Mouse (Mus musculus): ENCODE measurements at regions not wholly inside any gene's neighbourhood (a gene's known extent, or its start where the extent isn't known, plus 50 kb on each side); places are given as distances from the start of the nearest gene placed in this dataset.

DNA sequence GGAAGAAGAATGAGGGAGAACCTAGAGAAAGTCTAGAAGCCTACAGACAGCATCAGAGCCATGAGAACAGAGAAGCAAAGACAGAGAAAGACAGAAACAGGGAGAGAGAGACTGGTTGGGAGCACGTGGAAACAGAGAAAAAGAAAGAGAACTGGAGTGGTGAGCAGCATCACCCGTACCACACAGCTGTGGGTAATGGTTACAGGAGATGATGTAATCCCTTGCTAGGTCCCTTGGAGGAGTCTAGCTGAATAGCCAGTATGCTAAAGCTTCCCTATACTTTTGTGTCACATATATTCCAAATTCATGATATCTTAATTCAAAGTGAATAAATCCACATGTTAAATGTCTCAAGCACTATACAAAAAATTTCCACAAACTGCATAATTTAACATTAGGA is 284.0 kb downstream of the 4930544G11Rik start:
- DNase-seq (ENCODE audit: low spot score), result no peak

GRCm38 (mm10) chr6:66255378-66255777 is 279.8 kb upstream of the Mad2l1 start:
- DNase-seq (ENCODE audit: low spot score), result no peak

GRCm38 (mm10) chr6:66263429-66263828 is 271.8 kb upstream of the Mad2l1 start:
- DNase-seq (ENCODE audit: low spot score), result no peak

DNA sequence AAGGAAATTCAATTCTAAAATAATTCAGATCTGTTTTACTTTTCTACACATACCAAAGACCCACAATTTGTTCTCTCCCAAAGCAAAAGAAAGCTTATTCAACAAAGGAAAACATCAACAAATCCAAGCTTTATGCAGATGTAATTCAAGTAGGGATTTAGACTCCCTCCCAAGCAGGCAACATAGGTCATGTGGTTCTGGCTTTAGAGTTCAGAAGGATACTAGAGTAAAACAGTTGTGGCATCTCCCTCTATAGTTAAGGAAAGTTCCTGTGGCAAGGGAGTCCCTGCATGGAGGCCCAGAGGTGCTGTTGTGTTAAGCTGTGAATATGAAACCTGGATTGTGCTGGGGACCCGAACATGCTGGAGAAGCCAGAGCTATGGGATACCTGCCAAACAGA is 271.3 kb upstream of the Mad2l1 start:
- no peak for DNase-seq (ENCODE audit: low spot score)

DNA sequence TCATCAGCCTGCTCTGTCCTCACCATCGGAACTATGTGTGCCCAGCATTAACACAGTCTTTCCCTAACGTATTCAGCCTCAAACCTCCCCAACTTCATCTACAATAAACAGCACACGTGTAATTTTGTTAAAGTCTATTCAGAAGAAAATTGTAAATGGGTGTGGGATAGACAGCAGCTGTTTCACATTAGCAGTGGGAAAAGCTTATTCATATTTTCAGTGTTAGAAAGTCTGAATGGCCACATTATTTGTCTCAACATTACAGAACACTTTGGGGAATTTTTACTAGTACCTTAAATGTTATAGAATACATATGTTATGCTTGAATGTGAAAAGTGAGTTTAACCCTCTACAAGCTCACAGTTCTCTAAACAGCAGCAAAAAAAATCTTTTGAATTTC is 266.8 kb upstream of the Mad2l1 start:
- DNase-seq (ENCODE audit: low spot score), result no peak

GRCm38 (mm10) chr6:66271414-66272206 is 263.6 kb upstream of the Mad2l1 start:
- DNase-seq (ENCODE audit: low spot score), result peak; percentile 5

DNA sequence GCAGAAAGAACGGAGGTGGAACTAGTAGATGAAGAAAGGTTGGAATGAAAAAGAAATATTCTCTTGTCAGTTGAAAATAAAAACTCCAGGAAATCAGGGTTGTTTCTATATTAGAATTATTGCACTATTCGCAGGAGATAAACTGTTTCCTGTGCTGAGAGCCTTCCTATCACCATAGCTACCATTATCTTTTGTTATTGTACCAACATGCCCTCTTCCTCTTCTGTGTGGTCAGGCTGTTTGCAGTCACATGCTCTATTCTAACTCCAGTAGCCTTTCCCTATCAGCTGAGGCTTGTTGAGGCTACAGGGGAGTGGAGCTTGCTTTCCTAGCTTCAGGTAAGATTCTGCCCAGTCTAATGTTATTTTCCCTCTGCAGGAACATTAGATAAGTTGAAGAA is 263.0 kb upstream of the Mad2l1 start:
- DNase-seq (ENCODE audit: low spot score), result no peak

- no peak for DNase-seq (ENCODE audit: low spot score)
Measured at GRCm38 (mm10) chr6:66274737-66275136, 260.5 kb upstream of the Mad2l1 start.

DNA sequence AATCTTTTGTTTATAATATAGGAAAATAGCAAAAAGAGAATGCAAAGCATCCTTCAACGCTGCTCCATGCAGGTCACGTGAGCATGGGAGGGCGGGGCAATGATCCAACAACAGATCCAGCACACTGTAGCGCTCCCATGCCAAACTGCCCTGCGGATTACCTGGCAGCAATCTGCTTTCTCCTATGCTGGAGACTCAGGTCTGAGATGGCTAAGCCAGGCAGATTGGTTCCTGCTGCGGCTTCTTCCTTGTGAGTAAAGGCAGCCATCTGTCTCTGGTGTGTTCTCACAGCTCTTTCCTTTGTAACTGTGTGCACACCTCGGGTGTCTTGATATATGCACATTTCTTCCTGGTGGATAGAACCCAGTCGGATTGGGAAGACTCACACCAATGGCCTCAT is 254.5 kb upstream of the Mad2l1 start:
- DNase-seq (ENCODE audit: low spot score), result no peak

- DNase-seq (ENCODE audit: low spot score), result no peak
Measured at GRCm38 (mm10) chr6:66282566-66283115, 252.5 kb upstream of the Mad2l1 start.

DNA sequence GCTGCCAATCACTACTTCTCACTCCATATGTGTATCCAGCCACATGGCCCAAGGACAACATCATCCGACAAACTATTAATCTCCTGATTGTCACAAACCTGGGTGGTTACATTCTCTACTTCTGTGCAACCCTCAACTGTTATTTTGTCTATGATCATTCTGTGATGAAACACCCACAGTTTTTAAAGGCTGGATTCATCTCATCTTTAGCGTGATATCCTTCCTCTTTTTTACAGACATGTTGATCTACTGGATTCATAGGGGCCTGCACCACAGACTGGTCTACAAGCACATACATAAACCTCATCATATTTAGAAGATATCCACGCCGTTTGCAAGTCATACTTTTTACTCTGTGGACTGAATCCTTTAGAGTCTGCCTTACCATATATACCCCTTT is 251.7 kb upstream of the Mad2l1 start:
- DNase-seq (ENCODE audit: low spot score), result no peak

DNA sequence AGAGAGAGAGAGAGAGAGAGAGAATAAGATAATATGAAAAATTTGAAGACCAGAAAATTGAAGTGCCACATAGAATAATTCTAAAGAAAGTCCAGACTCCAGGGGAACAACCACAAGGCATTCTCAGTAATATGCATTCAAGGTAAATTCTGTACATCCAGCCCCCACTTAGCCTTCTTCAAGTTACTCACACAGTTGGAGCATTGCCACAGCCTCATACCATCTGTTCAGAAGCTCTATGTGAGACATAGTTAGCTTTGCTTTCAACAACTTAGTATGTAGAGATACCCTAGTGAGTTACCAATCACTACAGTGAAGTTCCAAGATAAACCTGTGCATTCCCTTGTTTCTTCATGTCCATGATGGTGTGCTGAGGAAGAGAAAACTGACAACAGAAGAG is 247.6 kb upstream of the Mad2l1 start:
- DNase-seq (ENCODE audit: low spot score), result no peak

DNA sequence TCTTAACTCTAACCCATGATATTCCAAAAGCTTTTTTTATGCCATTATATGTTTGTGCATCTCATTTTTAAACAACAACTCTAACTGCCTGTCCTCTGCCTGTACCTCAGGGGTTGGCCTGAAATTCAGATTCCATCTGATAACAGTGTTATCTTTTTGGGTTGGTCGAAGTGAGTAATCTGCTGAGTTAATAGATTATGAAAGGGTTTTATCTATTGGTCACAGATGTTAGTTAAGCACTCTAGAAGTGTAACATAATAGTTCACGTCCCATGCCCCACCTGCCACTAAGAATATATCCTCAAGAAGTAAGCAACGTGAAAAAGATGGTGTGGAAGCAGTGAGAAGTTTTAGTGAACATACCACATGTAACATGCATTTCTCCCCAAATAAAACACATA is 246.0 kb upstream of the Mad2l1 start:
- DNase-seq (ENCODE audit: low spot score), result no peak

DNA sequence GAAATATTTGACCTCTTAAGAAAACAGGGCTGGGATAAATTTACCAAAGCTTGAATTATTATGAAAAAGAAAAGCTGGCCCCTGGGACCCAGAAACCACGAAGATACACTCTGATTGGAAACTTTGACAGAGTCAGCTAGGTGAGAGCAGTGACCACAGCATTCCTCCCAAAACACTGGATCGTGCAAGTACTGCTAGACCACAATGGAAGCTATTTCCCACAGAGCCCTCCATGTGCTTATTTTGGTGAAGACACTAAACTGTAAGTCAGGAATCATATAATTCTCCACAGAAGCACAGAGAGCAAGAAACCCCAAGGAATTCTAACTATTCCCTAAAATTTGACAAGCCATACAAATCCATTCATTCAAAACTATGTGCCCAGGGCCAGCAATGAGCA is 243.6 kb upstream of the Mad2l1 start:
- DNase-seq (ENCODE audit: low spot score), result no peak

DNA sequence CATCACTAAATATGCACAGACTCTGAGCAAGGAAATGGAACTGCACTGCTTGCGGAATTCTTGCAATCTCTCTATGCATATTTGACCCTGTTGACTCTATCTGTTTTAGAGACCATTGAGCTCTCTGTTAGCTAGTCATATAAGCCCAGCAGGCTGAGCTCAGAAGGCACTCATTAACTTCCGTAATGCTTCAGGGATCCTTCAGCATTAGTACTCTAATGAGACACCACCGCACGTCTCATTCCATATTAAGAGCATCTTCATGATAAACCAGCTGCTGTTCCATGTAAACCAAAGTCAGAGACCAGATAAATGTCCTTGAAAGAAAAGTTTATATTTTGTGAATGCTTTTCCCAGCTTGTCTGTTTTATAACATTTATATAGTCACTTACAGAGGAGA is 237.1 kb upstream of the Mad2l1 start:
- no peak for DNase-seq (ENCODE audit: low spot score)

DNA sequence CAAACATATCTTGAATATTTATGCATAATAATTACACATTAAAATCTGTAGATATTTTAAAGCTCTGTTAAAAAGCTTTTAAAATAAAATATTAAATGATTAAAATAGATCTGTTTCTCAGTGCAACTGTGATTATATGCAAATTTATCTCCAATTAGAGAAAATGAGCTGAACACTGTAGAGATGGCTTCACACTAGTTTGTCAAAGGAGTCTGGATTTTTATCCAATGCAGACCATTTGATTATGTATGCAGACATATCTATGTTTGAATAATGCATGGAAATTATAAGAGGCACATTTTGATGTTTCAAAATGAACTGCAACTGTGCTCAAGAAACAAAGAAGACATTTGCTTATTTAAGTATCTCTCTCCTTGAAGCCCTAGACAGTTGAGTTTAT is 235.0 kb upstream of the Mad2l1 start:
- no peak for DNase-seq (ENCODE audit: low spot score)

- DNase-seq (ENCODE audit: low spot score), result no peak
Measured at GRCm38 (mm10) chr6:66344848-66345247, 190.3 kb upstream of the Mad2l1 start.

GRCm38 (mm10) chr6:66347356-66347755 is 187.8 kb upstream of the Mad2l1 start:
- no peak for DNase-seq (ENCODE audit: low spot score)

DNA sequence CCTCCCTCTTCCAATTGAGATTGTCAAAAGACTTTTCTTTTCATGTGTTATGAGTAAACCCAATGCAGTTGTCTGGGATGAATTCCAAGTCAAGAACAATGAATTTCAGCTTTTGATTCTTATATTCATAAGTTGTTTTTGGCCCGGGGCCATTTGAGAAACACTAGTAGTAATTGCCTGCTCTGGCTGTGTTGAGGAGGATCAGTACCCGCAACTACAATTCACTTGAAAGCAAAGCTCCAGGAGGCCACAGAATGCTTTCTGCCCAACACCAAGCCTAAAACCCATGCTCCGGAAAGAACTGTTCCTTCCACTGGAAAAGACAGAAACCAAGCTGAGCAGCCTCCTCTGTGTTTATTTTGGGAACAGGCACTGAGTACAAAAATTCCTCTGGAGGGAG is 174.1 kb upstream of the Mad2l1 start:
- no peak for DNase-seq (ENCODE audit: low spot score)

DNA sequence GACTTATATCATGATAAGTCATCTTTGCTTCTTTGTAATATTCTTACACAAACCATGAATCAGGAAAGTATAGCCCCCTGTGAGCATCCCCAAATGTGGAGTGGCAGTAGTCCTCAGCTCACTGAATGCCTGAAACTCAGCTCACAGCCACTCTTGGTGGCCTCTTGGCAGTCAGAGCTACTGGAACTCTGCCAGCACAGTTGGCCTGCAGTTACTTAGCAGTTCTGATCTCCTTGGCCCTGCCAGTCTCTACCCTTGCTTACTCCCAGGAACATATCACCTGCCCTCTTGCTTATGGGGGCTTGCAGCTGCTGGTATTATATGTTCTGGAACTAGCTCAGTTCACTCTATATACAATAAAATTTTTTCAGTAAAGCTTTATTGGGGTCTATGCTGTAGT is 167.9 kb upstream of the Mad2l1 start:
- DNase-seq (ENCODE audit: low spot score), result no peak

GRCm38 (mm10) chr6:66381279-66381934 is 153.8 kb upstream of the Mad2l1 start:
- DNase-seq (ENCODE audit: low spot score), result no peak

DNA sequence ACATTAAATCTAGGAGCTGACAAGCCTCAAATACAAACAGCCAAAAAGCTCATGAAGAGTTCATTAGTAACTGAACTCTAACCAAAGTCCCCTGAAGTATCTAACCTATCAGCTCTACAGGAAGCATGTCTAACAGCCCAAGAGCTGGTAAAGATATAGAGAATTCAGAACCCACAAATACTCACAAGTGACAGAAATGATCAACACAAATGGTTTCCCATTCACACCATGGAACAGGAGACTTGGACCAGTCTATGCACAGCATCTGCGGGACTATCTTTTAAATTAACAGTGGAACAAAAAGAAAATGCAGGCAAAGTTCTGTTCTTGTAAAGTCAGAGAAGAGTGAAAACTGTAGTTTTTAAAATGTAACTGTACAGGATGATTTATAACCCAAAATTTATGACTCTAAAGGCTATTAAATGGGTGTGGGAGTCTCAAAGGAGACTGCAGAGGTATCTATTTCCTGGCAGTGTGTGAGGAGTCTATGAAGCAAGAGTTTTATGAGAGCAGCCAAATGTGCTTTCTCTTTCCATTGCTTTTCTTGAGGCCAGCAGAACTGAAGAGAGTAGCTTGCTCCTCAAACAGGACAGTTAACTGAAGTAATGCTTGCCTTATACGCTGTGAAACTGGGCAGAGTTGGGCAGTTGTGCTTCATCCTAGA is 152.7 kb upstream of the Mad2l1 start:
- no peak for DNase-seq (ENCODE audit: low spot score)

GRCm38 (mm10) chr6:66395147-66395546 is 140.0 kb upstream of the Mad2l1 start:
- no peak for DNase-seq (ENCODE audit: low spot score)
